Mouse (Mus musculus) stomach, embryonic 16.5 days (tissue): ENCODE measurements around the gene Cryga. TPM values are rescaled to one million over a fixed set of nuclear protein-coding genes. Genes with fewer than 3 reads are reported as not detected.
A peak's percentile ranks its signal among the peaks of the same experiment; 100 is the strongest.

ENCODE experiments used
- ATAC-seq: fragments of 200-750 bp; cut with Nextera tagmentation; 2 replicates; pipeline ENCODE4 v1.8.0; 2017; ENCODE audit warnings: moderate number of reproducible peaks, moderate TSS enrichment; ENCODE audit not compliant: insufficient read depth, low FRiP score
- H3K27ac ChIP-seq: fragments of 300-500 bp; sonication (generic); 2 replicates; pipeline ENCODE4 v1.5.1; 2014; ENCODE audit warnings: low read length
- H3K27me3 ChIP-seq: fragments of 300-500 bp; sonication (generic); 2 replicates; pipeline ENCODE4 v1.6.1; 2014; ENCODE audit warnings: low read length, control low read depth, mixed read lengths; ENCODE audit not compliant: control insufficient read depth, insufficient read depth
- H3K36me3 ChIP-seq: fragments of 300-500 bp; sonication (generic); 2 replicates; pipeline ENCODE4 v1.6.1; 2014; ENCODE audit warnings: low read length; ENCODE audit not compliant: control insufficient read depth, insufficient read depth
- H3K4me1 ChIP-seq: fragments of 300-500 bp; sonication (generic); 2 replicates; pipeline ENCODE4 v1.6.1; 2014; ENCODE audit warnings: low read length, control low read depth, mixed read lengths; ENCODE audit not compliant: control insufficient read depth, insufficient read depth
- H3K4me2 ChIP-seq: fragments of 300-500 bp; sonication (generic); 2 replicates; pipeline ENCODE4 v1.6.1; 2014; ENCODE audit warnings: low read depth, low read length, mixed read lengths
- H3K4me3 ChIP-seq: fragments of 300-500 bp; sonication (generic); replicated peaks from 2 replicates; pipeline ENCODE4 v1.5.1; 2014; ENCODE audit warnings: mild to moderate bottlenecking, low read length
- H3K9ac ChIP-seq: fragments of 300-500 bp; sonication (generic); 2 replicates; pipeline ENCODE4 v1.6.1; 2014; ENCODE audit warnings: low read length
- H3K9me3 ChIP-seq: fragments of 300-500 bp; sonication (generic); replicated peaks from 2 replicates; pipeline ENCODE4 v1.6.1; 2016; ENCODE audit warnings: low read length, control low read depth; ENCODE audit not compliant: control insufficient read depth
- WGBS: fragments of 180-500 bp; shearing (Covaris S2); extraction: QIAGEN DNeasy Blood & Tissue Kit; methylation state at CpG from one replicate; pipeline ENCODE4 v1.1.7; 2014; 5-methylcytosine and 5-hydroxymethylcytosine counted together
- polyA plus RNA-seq: library from polyadenylated mRNA; unstranded; fragments of >200 nt; fragmentation: Nextera tagmentation; extraction: Ambion mirVana; gene quantifications from 2 replicates; pipeline ENCODE4 v1.2.1, GENCODE M21; 2015

Cryga gene
- polyA plus RNA-seq, 1 experiment from 2014 or later: not detected

- Histone ChIP-seq H3K27me3 (no peaks in the 10 kb centered on the region), H3K9me3 (no peaks in the 10 kb centered on the region), H3K4me2 (no peak overlapping the region), H3K9ac (no peak overlapping the region), H3K36me3 (no peaks in the 10 kb centered on the region), H3K27ac (no peak overlapping the region), H3K4me3 (no peak overlapping the region), H3K4me1 (no peaks in the 10 kb centered on the region)
- ATAC-seq: no peak
- WGBS: 86% methylated on average over 8 of the region's 8 CpGs
Measured at GRCm38 (mm10) chr1:65109196-65109595, 6.0 kb upstream of the Cryga start.

GRCm38 (mm10) chr1:65107654-65108279 is 4.6 kb upstream of the Cryga start:
- no peak overlapping the region for H3K9ac ChIP-seq
- H3K27ac ChIP-seq: no peak overlapping the region
- no peak overlapping the region for H3K4me3 ChIP-seq
- H3K4me2 ChIP-seq: no peak overlapping the region
- ATAC-seq: no peak
- H3K27me3 ChIP-seq: no peaks in the 10 kb centered on the region
- no peaks in the 10 kb centered on the region for H3K36me3 ChIP-seq
- H3K9me3 ChIP-seq: no peaks in the 10 kb centered on the region
- WGBS: 76% methylated on average over 10 of the region's 10 CpGs
- H3K4me1 ChIP-seq: no peaks in the 10 kb centered on the region

- Histone ChIP-seq H3K4me2 (no peak overlapping the region), H3K9me3 (no peaks in the 10 kb centered on the region), H3K36me3 (no peaks in the 10 kb centered on the region), H3K9ac (no peak overlapping the region), H3K27me3 (no peaks in the 10 kb centered on the region), H3K4me3 (no peak overlapping the region), H3K27ac (no peak overlapping the region), H3K4me1 (no peaks in the 10 kb centered on the region)
- 77% methylated on average over 3 of the region's 3 CpGs for WGBS
- ATAC-seq: peak; percentile 72; the same call in 1 of the 2 replicates
Measured at GRCm38 (mm10) chr1:65096953-65097352, 6.2 kb downstream of the Cryga start.

- no peaks in the 10 kb centered on the region for H3K27me3 ChIP-seq
- 91% methylated on average over 3 of the region's 3 CpGs for WGBS
- no peak overlapping the region for H3K9ac ChIP-seq
- H3K36me3 ChIP-seq: no peaks in the 10 kb centered on the region
- no peak for ATAC-seq
- no peak overlapping the region for H3K4me3 ChIP-seq
- H3K4me1 ChIP-seq: no peaks in the 10 kb centered on the region
- no peak overlapping the region for H3K4me2 ChIP-seq
- H3K9me3 ChIP-seq: no peaks in the 10 kb centered on the region
- no peak overlapping the region for H3K27ac ChIP-seq
Measured at GRCm38 (mm10) chr1:65091566-65091965, 11.6 kb downstream of the Cryga start.

GRCm38 (mm10) chr1:65090370-65090769 is 12.8 kb downstream of the Cryga start:
- no peak overlapping the region for H3K27ac ChIP-seq
- 43% methylated on average over 2 of the region's 2 CpGs for WGBS
- no peak overlapping the region for H3K4me3 ChIP-seq
- 0 out of 2 replicates have a peak, but pooled peaks have one; percentile 17 for ATAC-seq
- H3K9me3 ChIP-seq: no peaks in the 10 kb centered on the region
- no peaks in the 10 kb centered on the region for H3K4me1 ChIP-seq
- no peaks in the 10 kb centered on the region for H3K27me3 ChIP-seq
- H3K36me3 ChIP-seq: no peaks in the 10 kb centered on the region
- no peak overlapping the region for H3K4me2 ChIP-seq
- H3K9ac ChIP-seq: no peak overlapping the region

GRCm38 (mm10) chr1:65088567-65089356 is 14.4 kb downstream of the Cryga start:
- ATAC-seq: no peak
- no peaks in the 10 kb centered on the region for H3K9me3 ChIP-seq
- H3K4me1 ChIP-seq: no peaks in the 10 kb centered on the region
- H3K4me3 ChIP-seq: no peak overlapping the region
- H3K36me3 ChIP-seq: no peaks in the 10 kb centered on the region
- WGBS: 76% methylated on average over 6 of the region's 6 CpGs
- H3K9ac ChIP-seq: no peak overlapping the region
- H3K27ac ChIP-seq: no peak overlapping the region
- no peak overlapping the region for H3K4me2 ChIP-seq
- no peaks in the 10 kb centered on the region for H3K27me3 ChIP-seq

- WGBS: 43% methylated on average over 7 of the region's 7 CpGs
- Histone ChIP-seq H3K27ac (no peak within 1 kb of the TSS), H3K4me1 (no peaks in the 10 kb centered on the region), H3K9ac (no peak within 1 kb of the TSS), H3K36me3 (no peaks in the 10 kb centered on the region), H3K4me2 (no peak within 1 kb of the TSS), H3K9me3 (no peaks in the 10 kb centered on the region), H3K27me3 (no peaks in the 10 kb centered on the region), H3K4me3 (no peak within 1 kb of the TSS)
- ATAC-seq: no peak
Measured at GRCm38 (mm10) chr1:65082188-65082587, 21.0 kb downstream of the Cryga start, which contains the start of gene Crygb. Gene Crygb, minus strand, starts transcription at chr1:65082288.

- WGBS: 11% methylated on average over 5 of the region's 5 CpGs
- no peak overlapping the region for H3K27ac ChIP-seq
- no peaks in the 10 kb centered on the region; the same call in 1 of the 2 replicates for H3K4me1 ChIP-seq
- ATAC-seq: no peak
- H3K27me3 ChIP-seq: no peaks in the 10 kb centered on the region
- H3K4me3 ChIP-seq: no peak overlapping the region
- H3K36me3 ChIP-seq: no peaks in the 10 kb centered on the region
- no peak overlapping the region for H3K9ac ChIP-seq
- no peaks in the 10 kb centered on the region for H3K9me3 ChIP-seq
- no peak overlapping the region for H3K4me2 ChIP-seq
Measured at GRCm38 (mm10) chr1:65075607-65076006, 27.6 kb downstream of the Cryga start.

GRCm38 (mm10) chr1:65073589-65073988 is 29.6 kb downstream of the Cryga start, which contains the start of gene Crygc:
Gene Crygc, minus strand, starts transcription at chr1:65073689.
- WGBS: 58% methylated on average over 6 of the region's 6 CpGs
- ATAC-seq: no peak
- no peak within 1 kb of the TSS for H3K4me3 ChIP-seq
- no peaks in the 10 kb centered on the region for H3K9me3 ChIP-seq
- H3K36me3 ChIP-seq: no peaks in the 10 kb centered on the region
- no peaks in the 10 kb centered on the region for H3K27me3 ChIP-seq
- H3K4me2 ChIP-seq: no peak within 1 kb of the TSS
- no peak within 1 kb of the TSS for H3K27ac ChIP-seq
- H3K4me1 ChIP-seq: no peaks in the 10 kb centered on the region; the same call in 1 of the 2 replicates
- no peak within 1 kb of the TSS for H3K9ac ChIP-seq
